Mouse (Mus musculus): ENCODE results near the gene 9230113P08Rik. TPM values are rescaled to one million over a fixed set of nuclear protein-coding genes. Genes with fewer than 3 reads are reported as not detected.

9230113P08Rik gene
- polyA plus RNA-seq (2014; fragmentation: Illumina TruSeq; extraction: RNeasy Lipid Tissue Mini Kit (QIAGEN cat#74804); ENCODE audit: low read depth, low replicate concordance), result 0.57 TPM

GRCm38 (mm10) chr9:35908123-35908522, at the start of gene 9230113P08Rik:
TSS of gene 9230113P08Rik (plus strand) at chr9:35908423.

Other genes with a start within 250 kb of the 9230113P08Rik start
- not detected for gene Pate1, start 221.0 kb upstream of the 9230113P08Rik start, polyA plus RNA-seq (2014; fragmentation: Illumina TruSeq; extraction: RNeasy Lipid Tissue Mini Kit (QIAGEN cat#74804); ENCODE audit: low read depth, low replicate concordance)
- not detected for gene Gm17677, start 167.4 kb upstream of the 9230113P08Rik start, polyA plus RNA-seq (2014; fragmentation: Illumina TruSeq; extraction: RNeasy Lipid Tissue Mini Kit (QIAGEN cat#74804); ENCODE audit: low read depth, low replicate concordance)
- not detected for gene Gm17727, start 130.3 kb upstream of the 9230113P08Rik start, polyA plus RNA-seq (2014; fragmentation: Illumina TruSeq; extraction: RNeasy Lipid Tissue Mini Kit (QIAGEN cat#74804); ENCODE audit: low read depth, low replicate concordance)
- not detected for gene Gm27235, start 118.3 kb upstream of the 9230113P08Rik start, polyA plus RNA-seq (2014; fragmentation: Illumina TruSeq; extraction: RNeasy Lipid Tissue Mini Kit (QIAGEN cat#74804); ENCODE audit: low read depth, low replicate concordance)
- gene D730048I06Rik, start 118.3 kb upstream of the 9230113P08Rik start, polyA plus RNA-seq (2014; fragmentation: Illumina TruSeq; extraction: RNeasy Lipid Tissue Mini Kit (QIAGEN cat#74804); ENCODE audit: low read depth, low replicate concordance), result 0.57 TPM
- not detected for gene 9230110F15Rik, start 64.3 kb upstream of the 9230113P08Rik start, polyA plus RNA-seq (2014; fragmentation: Illumina TruSeq; extraction: RNeasy Lipid Tissue Mini Kit (QIAGEN cat#74804); ENCODE audit: low read depth, low replicate concordance)
- gene Gm5916, start 220.4 kb downstream of the 9230113P08Rik start, polyA plus RNA-seq (2014; fragmentation: Illumina TruSeq; extraction: RNeasy Lipid Tissue Mini Kit (QIAGEN cat#74804); ENCODE audit: low read depth, low replicate concordance), result not detected